Mouse (Mus musculus): ENCODE measurements around the gene Lcn6.
"Not testable (repeated sequence)": the region's sequence is repeated elsewhere in the genome, so short reads cannot be mapped to it uniquely, and the experiment has no call there.

Gene Lcn6

GRCm38 (mm10) chr2:25706643-25707481, 30.3 kb downstream of the Lcn6 start, which contains the start of gene Bmyc:
Gene Bmyc, plus strand, starts transcription at chr2:25706739.
- peak; percentile 89 for DNase-seq

- peak; percentile 56 to 74 for DNase-seq
These were observed 31.5 kb downstream of the Lcn6 start for GRCm38 (mm10) chr2:25708121-25708520.

GRCm38 (mm10) chr2:25709056-25709455, 32.5 kb downstream of the Lcn6 start:
- DNase-seq = not testable (repeated sequence)

GRCm38 (mm10) chr2:25709791-25710190, 33.2 kb downstream of the Lcn6 start:
- DNase-seq = not testable (repeated sequence)

- DNase-seq = not testable (repeated sequence)
These were observed 35.1 kb downstream of the Lcn6 start for GRCm38 (mm10) chr2:25711641-25712040.

- DNase-seq = no peak
These were observed 40.6 kb downstream of the Lcn6 start for GRCm38 (mm10) chr2:25717222-25717621.

Data from cerebellum, postnatal 14 days (tissue).